Mouse (Mus musculus) megakaryocyte, embryonic 14.5 days (primary cell): Measurements from ENCODE around the gene Cd40. TPM values are rescaled to one million over a fixed set of nuclear protein-coding genes. Genes with fewer than 3 reads are reported as not detected.
A peak's percentile ranks its signal among the peaks of the same experiment; 100 is the strongest.

Source experiments
- H3K27me3 ChIP-seq: replicated peaks from 2 replicates; pipeline ENCODE3; 2012; ENCODE audit warnings: inconsistent platforms
- H3K36me3 ChIP-seq: replicated peaks from 2 replicates; pipeline ENCODE3; 2012; ENCODE audit warnings: low read length, inconsistent platforms, mixed read lengths
- H3K4me1 ChIP-seq: 2 replicates; pipeline ENCODE4 v1.6.1; 2012; ENCODE audit warnings: inconsistent platforms
- H3K4me3 ChIP-seq: replicated peaks from 2 replicates; pipeline ENCODE3; 2012; ENCODE audit warnings: moderate library complexity, mild to moderate bottlenecking, inconsistent platforms
- H3K9me3 ChIP-seq: 2 replicates; pipeline ENCODE4 v1.6.1; 2012; ENCODE audit warnings: inconsistent platforms
- FLI1 ChIP-seq: IDR thresholded peaks from 2 replicates; pipeline ENCODE4 v1.6.1; 2012; ENCODE audit warnings: low read length, inconsistent platforms, mixed read lengths
- GATA1 ChIP-seq: IDR thresholded peaks from 3 replicates; pipeline ENCODE4 v1.6.1; 2012; ENCODE audit warnings: mixed read lengths, low read length, inconsistent platforms, borderline replicate concordance
- polyA plus RNA-seq: library from polyadenylated mRNA; stranded (reverse); fragments of >175 nt; gene quantifications from 2 replicates; pipeline ENCODE4 v1.2.3, GENCODE M21; 2012; ENCODE audit warnings: low replicate concordance; ENCODE audit not compliant: insufficient read depth

Gene Cd40
- polyA plus RNA-seq, 1 experiment, result 0.12 TPM

DNA sequence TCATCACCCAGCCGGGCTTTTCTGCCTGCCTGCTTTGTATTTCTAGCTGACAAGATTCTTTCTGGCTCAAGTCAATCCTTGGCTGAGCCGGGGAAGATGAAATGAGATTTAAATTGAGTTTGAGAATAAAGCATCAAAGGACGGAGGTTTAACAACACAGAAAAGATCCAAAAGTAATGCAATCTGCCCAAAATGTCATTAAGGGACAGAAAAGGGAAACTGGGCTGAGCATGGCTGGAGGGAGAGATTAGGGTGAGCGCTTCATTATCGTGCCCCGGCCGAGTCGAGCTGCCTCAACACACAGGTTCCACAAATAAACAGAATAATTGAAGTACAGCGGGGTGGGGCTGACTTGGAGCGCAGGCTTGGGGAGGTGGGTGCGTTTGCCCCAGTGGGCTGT, 3.9 kb upstream of the Cd40 start:
- peaks cover 19% of the 10 kb centered on the region for H3K9me3 ChIP-seq
- no peaks in the 10 kb centered on the region for H3K36me3 ChIP-seq
- H3K4me3 ChIP-seq, result no peak overlapping the region
- TF ChIP-seq GATA1 (no peak), FLI1 (no peak)
- H3K27me3 ChIP-seq, result peaks cover 71% of the 10 kb centered on the region
- peaks cover 14% of the 10 kb centered on the region for H3K4me1 ChIP-seq

DNA sequence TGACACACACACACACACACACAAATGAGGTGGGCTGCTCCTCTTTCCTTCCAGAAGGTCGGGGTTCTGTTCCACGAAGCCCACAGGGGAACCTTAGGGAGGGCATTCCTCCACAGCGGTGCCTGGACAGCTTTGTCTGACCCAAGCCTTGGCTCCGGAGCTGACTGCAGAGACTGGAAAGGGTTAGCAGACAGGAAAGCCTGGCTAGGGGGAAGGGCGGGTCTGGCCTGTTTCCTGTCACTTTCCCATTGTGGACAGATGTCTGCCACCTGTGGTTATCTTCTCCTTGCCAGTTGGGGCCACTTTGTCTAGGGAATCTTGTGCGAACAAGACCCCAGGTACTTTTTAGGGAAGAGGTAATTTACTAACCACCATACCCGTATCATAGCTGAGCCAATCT, 478 bp downstream of the Cd40 start:
- Histone ChIP-seq H3K9me3 (peaks cover 14% of the 10 kb centered on the region), H3K36me3 (no peaks in the 10 kb centered on the region), H3K4me1 (peaks cover 14% of the 10 kb centered on the region), H3K27me3 (peaks cover 77% of the 10 kb centered on the region), H3K4me3 (peak overlapping the region; percentile 65)
- TF ChIP-seq GATA1 (no peak), FLI1 (no peak)

DNA sequence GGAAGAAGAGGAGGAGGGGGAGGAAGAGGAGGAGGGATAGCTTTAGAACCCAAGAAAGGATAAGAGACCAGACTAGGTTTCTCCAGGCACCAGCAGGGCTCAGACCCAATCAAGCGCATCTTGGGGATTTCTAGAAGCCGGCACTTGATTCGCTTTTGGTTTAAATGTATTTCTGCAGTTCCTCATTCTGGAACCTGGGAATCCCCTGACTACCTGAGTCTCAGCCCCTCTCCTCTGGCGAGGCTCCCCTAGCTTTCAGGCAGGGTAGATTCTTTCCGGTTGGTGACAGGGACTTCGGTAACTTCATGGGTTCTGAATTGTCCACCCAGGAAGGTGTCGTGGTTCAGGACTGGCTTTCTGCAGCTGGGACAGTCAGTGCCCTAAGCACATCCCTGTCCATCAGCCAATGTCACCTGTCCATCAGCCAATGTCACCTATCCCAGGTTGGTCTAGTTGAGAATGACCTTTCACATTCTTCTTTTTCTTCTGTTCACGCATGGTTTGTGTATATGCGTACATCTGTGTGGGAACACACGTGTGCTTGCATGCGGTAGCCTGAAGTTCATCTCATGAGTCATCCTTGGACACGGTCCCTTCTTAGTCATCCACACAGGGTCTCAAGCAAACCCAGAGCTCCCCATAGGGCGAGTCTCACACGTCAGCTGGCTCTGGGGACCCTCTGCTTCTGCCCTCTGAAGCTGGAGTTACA, 1.1 kb downstream of the Cd40 start:
- Histone ChIP-seq H3K36me3 (no peaks in the 10 kb centered on the region), H3K4me1 (peaks cover 14% of the 10 kb centered on the region), H3K9me3 (peaks cover 14% of the 10 kb centered on the region), H3K4me3 (no peak overlapping the region), H3K27me3 (peaks cover 71% of the 10 kb centered on the region)
- TF ChIP-seq GATA1 (no peak), FLI1 (no peak)

DNA sequence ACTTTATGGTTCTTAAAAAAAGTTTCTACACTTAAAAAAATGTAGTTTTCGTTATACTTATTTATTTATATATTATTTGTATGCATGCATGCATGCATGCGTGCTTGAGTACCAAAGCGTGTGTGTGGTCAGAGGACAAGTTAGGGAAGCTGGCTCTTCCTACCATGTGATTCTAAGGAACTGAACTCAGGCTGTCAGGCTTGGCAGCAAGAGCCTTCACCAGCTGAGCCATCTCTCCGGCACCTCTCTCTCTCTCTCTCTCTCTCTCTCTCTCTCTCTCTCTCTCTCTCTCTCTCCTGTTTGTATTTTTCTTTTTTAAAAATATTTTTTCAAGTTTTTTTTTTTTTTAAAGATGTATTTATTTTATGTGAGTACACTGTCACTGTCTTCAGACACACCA, 4.5 kb downstream of the Cd40 start:
- TF ChIP-seq FLI1 (no peak), GATA1 (no peak)
- Histone ChIP-seq H3K9me3 (no peaks in the 10 kb centered on the region), H3K4me1 (peaks cover 11% of the 10 kb centered on the region)

DNA sequence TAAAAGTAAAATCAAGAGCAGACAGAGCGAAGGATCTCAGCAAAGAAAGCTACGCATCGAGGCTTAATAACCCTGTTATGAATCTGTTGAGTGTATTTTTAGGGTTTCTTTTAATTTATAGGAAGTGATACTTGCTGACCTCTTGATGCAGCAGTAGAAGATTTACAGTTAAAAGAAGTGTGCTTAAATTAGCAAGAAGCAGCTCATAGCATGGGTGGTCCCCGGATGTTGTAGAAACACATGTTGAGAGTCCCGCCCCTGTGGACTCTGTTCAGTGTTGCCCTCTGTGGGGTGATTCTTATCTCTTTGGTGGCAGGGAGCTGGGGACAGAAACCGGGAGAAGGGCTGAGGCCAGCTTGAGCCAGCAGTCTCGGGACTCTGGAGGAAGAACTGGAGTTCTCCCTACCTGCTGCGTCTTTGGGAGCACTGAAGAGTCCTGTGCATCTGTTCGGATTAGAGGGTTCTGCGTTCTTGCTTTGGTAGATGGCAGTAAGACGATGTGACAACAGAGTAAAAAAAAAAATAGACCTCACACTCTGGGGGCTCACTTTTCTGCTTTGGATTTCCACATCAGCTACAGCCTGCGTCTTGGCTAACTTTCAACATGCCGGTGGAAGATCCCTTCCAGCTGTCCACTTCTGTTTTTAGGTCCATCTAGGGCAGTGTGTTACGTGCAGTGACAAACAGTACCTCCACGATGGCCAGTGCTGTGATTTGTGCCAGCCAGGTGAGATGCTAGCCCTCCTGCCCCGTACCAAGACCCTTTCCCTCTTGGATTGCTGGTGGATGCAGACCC, 6.4 kb downstream of the Cd40 start:
- Histone ChIP-seq H3K4me3 (no peak overlapping the region), H3K4me1 (no peaks in the 10 kb centered on the region), H3K27me3 (peaks cover 69% of the 10 kb centered on the region), H3K36me3 (no peaks in the 10 kb centered on the region), H3K9me3 (no peaks in the 10 kb centered on the region)
- TF ChIP-seq GATA1 (no peak), FLI1 (no peak)

More for the DNA sequence above, 4.5 kb downstream of the Cd40 start:
- Histone ChIP-seq H3K4me3 (no peak overlapping the region), H3K36me3 (no peaks in the 10 kb centered on the region), H3K27me3 (peaks cover 72% of the 10 kb centered on the region)

DNA sequence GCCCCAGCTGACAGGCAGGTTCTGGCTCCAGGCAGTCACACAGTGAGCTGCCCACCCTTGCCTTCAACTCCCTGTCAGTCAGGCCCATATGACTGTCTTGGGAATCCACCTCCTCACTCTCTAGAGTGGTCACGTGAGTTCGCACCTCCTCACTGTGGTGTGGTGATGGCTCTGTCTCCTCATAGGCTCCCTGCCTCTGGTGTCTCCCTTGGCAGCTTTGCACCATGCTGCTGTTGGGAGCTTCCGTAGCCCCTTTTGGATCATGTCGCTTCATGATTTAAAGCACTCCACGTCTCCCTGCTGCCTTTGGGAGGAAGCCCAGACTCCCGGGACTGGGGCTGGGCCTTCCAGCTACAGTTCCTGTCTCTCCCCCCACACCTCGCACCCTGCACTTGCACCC, 9.1 kb downstream of the Cd40 start:
- Histone ChIP-seq H3K36me3 (no peaks in the 10 kb centered on the region), H3K4me3 (no peak overlapping the region), H3K4me1 (peaks cover 3% of the 10 kb centered on the region; the same call in 1 of the 2 replicates), H3K9me3 (no peaks in the 10 kb centered on the region), H3K27me3 (peaks cover 66% of the 10 kb centered on the region)
- TF ChIP-seq FLI1, result no peak
- no peak for TF ChIP-seq GATA1

DNA sequence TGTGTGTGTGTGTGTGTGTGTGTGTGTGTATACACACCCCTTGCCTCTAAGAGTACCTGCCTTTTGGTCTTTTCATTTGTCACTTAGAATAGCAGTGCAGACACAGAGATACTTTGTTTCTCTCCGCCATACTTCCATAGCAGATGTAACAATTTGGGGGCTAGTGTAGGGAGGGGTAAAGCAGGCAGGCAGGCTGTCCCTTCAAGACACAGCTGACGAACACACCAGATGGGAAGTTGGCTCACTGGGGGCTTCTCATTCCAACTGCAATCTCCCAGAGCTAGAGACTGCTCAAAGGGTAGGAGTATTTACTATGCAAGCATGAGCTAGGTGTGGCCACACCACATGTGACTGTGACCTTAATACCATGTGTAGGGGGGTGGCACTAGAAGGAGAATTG, 13.4 kb downstream of the Cd40 start:
- Histone ChIP-seq H3K27me3 (peaks cover 80% of the 10 kb centered on the region), H3K4me1 (peaks cover 4% of the 10 kb centered on the region; the same call in 1 of the 2 replicates), H3K36me3 (no peaks in the 10 kb centered on the region), H3K4me3 (no peak overlapping the region), H3K9me3 (no peaks in the 10 kb centered on the region)
- no peak for TF ChIP-seq FLI1
- TF ChIP-seq GATA1, result no peak

DNA sequence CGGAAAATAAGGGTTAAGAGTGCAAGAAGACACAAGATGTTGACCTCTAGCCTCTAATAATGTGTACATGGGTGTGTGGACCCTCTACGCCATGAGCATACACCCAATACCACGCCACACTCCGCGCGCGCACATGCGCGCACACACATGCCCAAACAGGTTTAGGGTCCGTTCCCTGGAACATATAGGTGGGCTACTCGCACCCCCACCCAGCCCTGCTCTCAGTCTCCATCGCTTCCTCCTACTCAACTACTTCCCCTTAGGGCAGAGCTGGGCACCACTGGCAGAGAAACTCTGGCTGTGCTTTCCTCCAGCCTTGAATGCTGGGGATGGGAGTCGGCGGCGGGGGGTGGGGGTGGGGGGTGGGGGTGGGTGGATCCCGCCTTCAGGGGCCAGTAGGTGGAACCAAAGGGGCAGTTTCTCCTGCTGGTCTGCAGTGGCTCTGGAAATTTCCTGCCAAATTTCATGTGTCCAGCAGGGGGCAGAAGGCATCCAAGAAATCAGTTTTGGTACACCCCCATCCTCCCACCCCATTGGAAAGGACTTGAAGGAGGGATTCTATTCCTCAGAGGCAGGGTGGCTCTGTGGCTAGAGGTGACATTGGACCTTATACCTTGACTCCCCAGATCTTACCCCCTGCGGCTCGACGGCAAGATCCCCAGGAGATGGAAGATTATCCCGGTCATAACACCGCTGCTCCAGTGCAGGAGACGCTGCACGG, 14.8 kb downstream of the Cd40 start:
- no peak for TF ChIP-seq FLI1
- no peak for TF ChIP-seq GATA1
- H3K9me3 ChIP-seq, result no peaks in the 10 kb centered on the region
- H3K36me3 ChIP-seq, result no peaks in the 10 kb centered on the region
- H3K4me3 ChIP-seq, result no peak overlapping the region
- peaks cover 87% of the 10 kb centered on the region for H3K27me3 ChIP-seq
- peaks cover 12% of the 10 kb centered on the region; the same call in 1 of the 2 replicates for H3K4me1 ChIP-seq

DNA sequence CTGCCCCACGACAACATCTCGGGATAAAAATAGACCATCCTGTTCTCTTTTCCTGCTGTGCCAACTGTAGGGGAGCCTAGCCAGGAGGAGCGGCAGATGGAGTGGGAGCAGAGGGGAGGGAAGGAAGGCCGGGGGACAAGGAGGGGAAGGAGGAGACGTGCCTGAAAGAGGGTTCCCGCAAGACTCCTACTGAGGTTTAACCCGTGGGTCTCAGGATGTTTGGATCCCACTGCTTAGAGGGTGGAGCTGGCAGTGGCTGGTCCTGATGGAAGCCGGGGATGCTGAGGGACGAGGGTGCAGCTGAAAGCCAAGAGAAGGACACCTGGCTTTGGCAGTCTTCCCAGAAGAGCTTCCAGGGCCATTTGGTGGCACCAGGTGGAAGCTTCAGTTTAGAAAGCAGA, 18.0 kb downstream of the Cd40 start:
- H3K4me1 ChIP-seq, result peaks cover 9% of the 10 kb centered on the region; the same call in 1 of the 2 replicates
- peaks cover 94% of the 10 kb centered on the region for H3K27me3 ChIP-seq
- no peaks in the 10 kb centered on the region for H3K9me3 ChIP-seq
- H3K4me3 ChIP-seq, result no peak overlapping the region
- no peaks in the 10 kb centered on the region for H3K36me3 ChIP-seq
- TF ChIP-seq FLI1 (no peak), GATA1 (no peak)
